Mouse (Mus musculus): ENCODE data around the gene Csnka2ip. TPM values are rescaled to one million over a fixed set of nuclear protein-coding genes. Genes with fewer than 3 reads are reported as not detected.

Gene Csnka2ip
- not detected in 2 replicates for polyA plus RNA-seq (2012; rRNA removed)

GRCm38 (mm10) chr16:64602308-64602707 is at the start of gene Csnka2ip:
Csnka2ip (minus strand) TSS chr16:64602408.
- no peaks in the 10 kb centered on the region for H3K36me3 ChIP-seq (ENCODE audit: control insufficient read depth, insufficient read depth, low read length)
- H3K27me3 ChIP-seq (ENCODE audit: control insufficient read depth, insufficient read depth, low read length), result no peaks in the 10 kb centered on the region
- WGBS, result 98% methylated on average over 1 of the region's 1 CpGs
- H3K4me3 ChIP-seq (ENCODE audit: low read depth, low read length), result no peak within 1 kb of the TSS
- TF ChIP-seq POLR2A (IDR thresholded peaks at IDR 0.05; ENCODE audit: low read depth, low read length) (no peak), CTCF (IDR thresholded peaks at IDR 0.05; ENCODE audit: extremely low read depth, insufficient read length, insufficient replicate concordance, low read depth, low read length) (no peak)
- H3K4me1 ChIP-seq (ENCODE audit: control insufficient read depth, insufficient read depth, insufficient read length, low read length), result no peaks in the 10 kb centered on the region
- H3K27ac ChIP-seq (ENCODE audit: insufficient read depth, low read depth, low read length), result no peak within 1 kb of the TSS

- Histone ChIP-seq H3K4me1 (ENCODE audit: control insufficient read depth, insufficient read depth, insufficient read length, low read length) (no peaks in the 10 kb centered on the region), H3K27me3 (ENCODE audit: control insufficient read depth, insufficient read depth, low read length) (no peaks in the 10 kb centered on the region), H3K4me3 (ENCODE audit: low read depth, low read length) (no peak overlapping the region), H3K36me3 (ENCODE audit: control insufficient read depth, insufficient read depth, low read length) (no peaks in the 10 kb centered on the region), H3K27ac (ENCODE audit: insufficient read depth, low read depth, low read length) (no peak overlapping the region)
- no peak for TF ChIP-seq CTCF (IDR thresholded peaks at IDR 0.05; ENCODE audit: extremely low read depth, insufficient read length, insufficient replicate concordance, low read depth, low read length)
- no peak for TF ChIP-seq POLR2A (IDR thresholded peaks at IDR 0.05; ENCODE audit: low read depth, low read length)
- WGBS, result 67% methylated on average over 13 of the region's 13 CpGs
Observed at GRCm38 (mm10) chr16:64649594-64650290, 47.5 kb upstream of the Csnka2ip start.

- H3K27ac ChIP-seq (ENCODE audit: insufficient read depth, low read depth, low read length), result no peak overlapping the region
- no peaks in the 10 kb centered on the region for H3K36me3 ChIP-seq (ENCODE audit: control insufficient read depth, insufficient read depth, low read length)
- 68% methylated on average over 2 of the region's 2 CpGs for WGBS
- no peaks in the 10 kb centered on the region for H3K27me3 ChIP-seq (ENCODE audit: control insufficient read depth, insufficient read depth, low read length)
- TF ChIP-seq CTCF (IDR thresholded peaks at IDR 0.05; ENCODE audit: extremely low read depth, insufficient read length, insufficient replicate concordance, low read depth, low read length) (no peak), POLR2A (IDR thresholded peaks at IDR 0.05; ENCODE audit: low read depth, low read length) (no peak)
- H3K4me3 ChIP-seq (ENCODE audit: low read depth, low read length), result no peak overlapping the region
- no peaks in the 10 kb centered on the region for H3K4me1 ChIP-seq (ENCODE audit: control insufficient read depth, insufficient read depth, insufficient read length, low read length)
Observed at GRCm38 (mm10) chr16:64647771-64648170, 45.6 kb upstream of the Csnka2ip start.

GRCm38 (mm10) chr16:64635110-64635509 is 32.9 kb upstream of the Csnka2ip start:
- Histone ChIP-seq H3K27me3 (ENCODE audit: control insufficient read depth, insufficient read depth, low read length) (no peaks in the 10 kb centered on the region), H3K4me3 (ENCODE audit: low read depth, low read length) (no peak overlapping the region), H3K27ac (ENCODE audit: insufficient read depth, low read depth, low read length) (no peak overlapping the region), H3K36me3 (ENCODE audit: control insufficient read depth, insufficient read depth, low read length) (no peaks in the 10 kb centered on the region), H3K4me1 (ENCODE audit: control insufficient read depth, insufficient read depth, insufficient read length, low read length) (no peaks in the 10 kb centered on the region)
- 46% methylated on average over 1 of the region's 1 CpGs for WGBS
- TF ChIP-seq CTCF (IDR thresholded peaks at IDR 0.05; ENCODE audit: extremely low read depth, insufficient read length, insufficient replicate concordance, low read depth, low read length), result no peak
- no peak for TF ChIP-seq POLR2A (IDR thresholded peaks at IDR 0.05; ENCODE audit: low read depth, low read length)

DNA sequence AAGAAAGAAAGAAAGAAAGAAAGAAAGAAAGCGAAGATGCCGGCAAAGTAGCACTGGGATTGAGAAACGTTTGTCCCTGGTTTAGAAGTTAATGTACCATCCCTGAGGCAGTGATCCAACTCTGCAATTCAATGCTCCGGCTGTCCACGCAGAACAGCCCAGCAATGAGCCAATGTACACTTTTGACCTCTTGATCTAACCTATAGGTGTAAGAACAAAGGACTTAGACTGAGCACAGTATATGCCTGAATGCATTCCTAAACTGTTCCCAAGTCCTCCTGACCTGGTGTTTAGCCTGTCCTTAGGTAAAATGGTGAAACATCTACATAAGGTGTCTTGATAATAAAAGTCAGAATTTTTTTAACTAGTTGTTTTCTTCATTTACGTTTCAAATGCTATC is 17.9 kb upstream of the Csnka2ip start:
- Histone ChIP-seq H3K4me3 (ENCODE audit: low read depth, low read length) (no peak overlapping the region), H3K36me3 (ENCODE audit: control insufficient read depth, insufficient read depth, low read length) (no peaks in the 10 kb centered on the region), H3K27ac (ENCODE audit: insufficient read depth, low read depth, low read length) (no peak overlapping the region), H3K4me1 (ENCODE audit: control insufficient read depth, insufficient read depth, insufficient read length, low read length) (no peaks in the 10 kb centered on the region), H3K27me3 (ENCODE audit: control insufficient read depth, insufficient read depth, low read length) (no peaks in the 10 kb centered on the region)
- TF ChIP-seq CTCF (IDR thresholded peaks at IDR 0.05; ENCODE audit: extremely low read depth, insufficient read length, insufficient replicate concordance, low read depth, low read length) (no peak), POLR2A (IDR thresholded peaks at IDR 0.05; ENCODE audit: low read depth, low read length) (no peak)
- WGBS, result 84% methylated on average over 6 of the region's 6 CpGs

GRCm38 (mm10) chr16:64614648-64615047 is 12.4 kb upstream of the Csnka2ip start:
- H3K36me3 ChIP-seq (ENCODE audit: control insufficient read depth, insufficient read depth, low read length), result no peaks in the 10 kb centered on the region
- H3K4me3 ChIP-seq (ENCODE audit: low read depth, low read length), result no peak overlapping the region
- no peaks in the 10 kb centered on the region for H3K27me3 ChIP-seq (ENCODE audit: control insufficient read depth, insufficient read depth, low read length)
- WGBS, result 66% methylated on average over 3 of the region's 3 CpGs
- H3K27ac ChIP-seq (ENCODE audit: insufficient read depth, low read depth, low read length), result no peak overlapping the region
- H3K4me1 ChIP-seq (ENCODE audit: control insufficient read depth, insufficient read depth, insufficient read length, low read length), result no peaks in the 10 kb centered on the region
- TF ChIP-seq POLR2A (IDR thresholded peaks at IDR 0.05; ENCODE audit: low read depth, low read length) (no peak), CTCF (IDR thresholded peaks at IDR 0.05; ENCODE audit: extremely low read depth, insufficient read length, insufficient replicate concordance, low read depth, low read length) (no peak)

DNA sequence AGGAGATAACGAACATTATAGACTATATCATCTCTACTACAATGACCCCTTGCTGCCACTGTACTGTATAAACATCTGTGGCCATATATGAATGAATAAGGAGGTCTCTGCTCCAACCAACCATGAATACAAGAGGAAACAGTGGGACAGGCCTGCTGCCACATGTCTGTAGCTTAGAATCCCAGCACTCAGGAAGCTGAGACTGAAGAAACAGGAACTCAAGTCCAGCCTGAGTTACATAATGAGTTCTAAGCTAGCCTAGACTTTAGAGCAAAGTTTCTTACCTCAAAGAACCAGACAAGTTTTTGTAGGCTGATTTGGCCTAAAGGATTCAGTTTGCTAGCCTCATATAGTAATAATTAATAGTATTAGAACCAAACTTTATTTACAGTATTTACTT is 5.6 kb upstream of the Csnka2ip start:
- no peaks in the 10 kb centered on the region for H3K4me1 ChIP-seq (ENCODE audit: control insufficient read depth, insufficient read depth, insufficient read length, low read length)
- H3K27ac ChIP-seq (ENCODE audit: insufficient read depth, low read depth, low read length), result no peak overlapping the region
- no peaks in the 10 kb centered on the region for H3K27me3 ChIP-seq (ENCODE audit: control insufficient read depth, insufficient read depth, low read length)
- WGBS, result 56% methylated on average over 1 of the region's 1 CpGs
- TF ChIP-seq CTCF (IDR thresholded peaks at IDR 0.05; ENCODE audit: extremely low read depth, insufficient read length, insufficient replicate concordance, low read depth, low read length), result no peak
- no peak for TF ChIP-seq POLR2A (IDR thresholded peaks at IDR 0.05; ENCODE audit: low read depth, low read length)
- no peak overlapping the region for H3K4me3 ChIP-seq (ENCODE audit: low read depth, low read length)
- no peaks in the 10 kb centered on the region for H3K36me3 ChIP-seq (ENCODE audit: control insufficient read depth, insufficient read depth, low read length)
